Mouse (Mus musculus) midbrain, embryonic 11.5 days (tissue): Measurements from ENCODE around the gene AI597479. TPM values are rescaled to one million over a fixed set of nuclear protein-coding genes. Genes with fewer than 3 reads are reported as not detected.

Experiments used
- ATAC-seq: fragments of 200-750 bp; cut with Nextera tagmentation; 2 replicates; pipeline ENCODE4 v1.8.0; 2017; ENCODE audit warnings: moderate TSS enrichment, moderate library complexity; ENCODE audit not compliant: low FRiP score
- DNase-seq: peaks from one replicate; pipeline ENCODE4 v3.0.0; 2015; ENCODE audit warnings: low spot score; ENCODE audit errors: missing footprints
- H3K27ac ChIP-seq: fragments of 300-500 bp; sonication (generic); 2 replicates; pipeline ENCODE4 v1.5.1; 2014; ENCODE audit warnings: low read depth, low read length
- H3K27me3 ChIP-seq: fragments of 300-500 bp; sonication (generic); 2 replicates; pipeline ENCODE4 v1.6.1; 2014; ENCODE audit warnings: mild to moderate bottlenecking, low read length, moderate library complexity, mixed read lengths; ENCODE audit not compliant: control insufficient read depth, insufficient read depth
- H3K36me3 ChIP-seq: fragments of 300-500 bp; sonication (generic); 2 replicates; pipeline ENCODE4 v1.6.1; 2014; ENCODE audit warnings: mild to moderate bottlenecking, low read length, moderate library complexity, mixed read lengths; ENCODE audit not compliant: control insufficient read depth, insufficient read depth
- H3K4me1 ChIP-seq: fragments of 300-500 bp; sonication (generic); 2 replicates; pipeline ENCODE4 v1.6.1; 2014; ENCODE audit warnings: low read length; ENCODE audit not compliant: control insufficient read depth, insufficient read depth
- H3K4me2 ChIP-seq: fragments of 300-500 bp; sonication (generic); 2 replicates; pipeline ENCODE4 v1.6.1; 2014; ENCODE audit warnings: mild to moderate bottlenecking, moderate library complexity
- H3K4me3 ChIP-seq: fragments of 300-500 bp; sonication (generic); 2 replicates; pipeline ENCODE4 v1.5.1; 2014; ENCODE audit warnings: low read depth, low read length
- H3K9ac ChIP-seq: fragments of 300-500 bp; sonication (generic); 2 replicates; pipeline ENCODE4 v1.6.1; 2014; ENCODE audit warnings: low read length
- H3K9me3 ChIP-seq: fragments of 300-500 bp; sonication (generic); 2 replicates; pipeline ENCODE4 v1.6.1; 2016; ENCODE audit warnings: low read length; ENCODE audit not compliant: control insufficient read depth
- WGBS: fragments of 180-500 bp; shearing (Covaris S2); extraction: QIAGEN DNeasy Blood & Tissue Kit; methylation state at CpG from one replicate; pipeline ENCODE4 v1.1.7; 2014; 5-methylcytosine and 5-hydroxymethylcytosine counted together
- polyA plus RNA-seq: library from polyadenylated mRNA; unstranded; fragments of >200 nt; fragmentation: Nextera tagmentation; extraction: Ambion mirVana; gene quantifications from 2 replicates; pipeline ENCODE4 v1.2.1, GENCODE M21; 2014

The AI597479 gene
- polyA plus RNA-seq, result 41.7 and 48.1 TPM in 2 replicates

DNA sequence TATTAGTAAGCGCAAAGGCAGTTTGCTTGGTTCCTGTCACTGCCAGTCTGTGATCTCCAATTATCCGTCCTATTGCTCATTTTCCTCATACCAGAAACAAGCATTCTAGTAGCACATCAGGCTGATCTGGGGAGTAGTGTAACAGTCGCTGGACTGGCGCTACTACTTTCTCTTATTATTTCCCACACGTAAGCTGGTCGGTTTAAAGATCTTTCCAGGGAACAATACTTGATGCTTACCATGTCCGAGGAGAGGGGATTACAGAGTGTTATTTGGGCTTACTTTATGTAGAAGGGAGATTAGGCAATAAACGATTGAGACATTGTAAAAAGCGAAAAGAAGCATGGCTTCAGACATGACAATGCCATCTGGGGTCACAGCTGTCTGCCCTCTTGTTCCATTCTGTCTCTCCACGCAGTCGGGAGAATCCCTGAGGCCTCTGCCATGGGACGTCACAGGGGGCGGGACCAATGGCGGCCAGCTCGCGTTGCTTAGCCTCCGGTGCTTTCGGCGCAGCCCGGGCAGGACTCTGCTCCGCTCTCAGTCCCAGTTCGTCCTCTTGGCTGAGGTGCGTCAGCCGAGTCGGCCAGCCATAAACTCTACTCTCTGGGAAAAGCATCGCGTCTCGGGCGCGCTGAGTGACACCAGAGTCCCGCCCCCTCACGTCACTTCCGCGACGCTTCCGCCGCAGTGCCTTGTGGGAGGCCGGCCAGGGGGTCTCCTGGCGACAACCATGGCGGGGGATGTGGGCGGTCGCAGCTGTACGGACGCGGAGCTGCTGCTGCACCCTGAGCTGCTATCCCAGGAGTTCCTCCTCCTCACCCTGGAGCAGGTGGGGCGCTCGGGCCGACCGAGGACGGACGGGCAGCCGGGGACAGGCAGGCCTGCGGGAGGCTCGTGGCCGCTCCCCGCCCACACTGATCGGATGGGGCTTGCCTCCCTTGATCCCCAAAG is at the start of gene AI597479, which contains the start of gene Tgfbrap1:
Gene AI597479 (plus strand): TSS at position 680 of the 954 bp plus-strand sequence.
Gene Tgfbrap1 (minus strand): TSS at position 607 of the 954 bp plus-strand sequence.
- WGBS, result under 1% methylated on average over 57 of the region's 57 CpGs
- ATAC-seq (peak; percentile 97), DNase-seq (peak; percentile 100)
- Histone ChIP-seq H3K4me3 (peak within 1 kb of the TSS; percentile 90), H3K9me3 (no peaks in the 10 kb centered on the region), H3K36me3 (no peaks in the 10 kb centered on the region), H3K27ac (peak within 1 kb of the TSS; percentile 99), H3K4me2 (peak within 1 kb of the TSS; percentile 86), H3K27me3 (peaks cover 10% of the 10 kb centered on the region; the same call in 1 of the 2 replicates), H3K9ac (peak within 1 kb of the TSS; percentile 96), H3K4me1 (peaks cover 9% of the 10 kb centered on the region; the same call in 1 of the 2 replicates)

- Histone ChIP-seq H3K9me3 (no peaks in the 10 kb centered on the region), H3K4me1 (no peaks in the 10 kb centered on the region), H3K27me3 (no peaks in the 10 kb centered on the region), H3K4me3 (no peak overlapping the region), H3K4me2 (no peak overlapping the region), H3K36me3 (no peaks in the 10 kb centered on the region; the same call in 1 of the 2 replicates), H3K27ac (no peak overlapping the region), H3K9ac (no peak overlapping the region)
- no peak for DNase-seq
- 96% methylated on average over 5 of the region's 5 CpGs for WGBS
- ATAC-seq, result no peak
Observed at GRCm38 (mm10) chr1:43051903-43052302, 46.6 kb upstream of the AI597479 start.

DNA sequence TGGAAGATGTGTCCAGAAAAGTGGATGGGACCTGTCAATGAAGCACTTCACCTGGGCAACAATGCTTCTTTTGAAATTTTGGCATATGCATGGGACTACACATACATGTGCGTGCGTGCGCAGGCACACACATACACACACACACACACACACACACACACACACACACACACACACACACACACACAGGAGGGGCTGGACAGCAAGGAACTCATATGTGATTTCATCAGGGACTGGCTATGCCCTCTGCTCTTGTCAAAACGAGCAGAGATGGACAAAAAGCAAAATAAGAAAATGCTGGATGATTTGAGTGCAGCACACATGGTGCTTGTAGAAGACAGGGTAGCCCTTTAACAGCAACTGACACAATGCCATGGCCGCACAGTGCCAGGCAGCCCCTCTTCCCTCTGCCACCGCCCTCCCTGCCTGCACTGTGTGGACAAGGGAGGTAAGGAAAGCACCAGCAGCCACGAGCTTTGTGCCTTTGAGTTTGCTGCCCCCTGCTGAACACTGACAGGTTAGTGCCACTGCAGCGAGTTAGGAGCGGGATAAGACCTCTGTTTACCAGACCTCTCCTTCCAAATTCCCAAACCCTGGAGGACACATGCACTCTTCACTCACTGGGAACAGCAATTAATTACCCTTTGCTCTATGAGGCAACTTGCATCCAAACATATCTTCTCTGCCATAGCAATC is 32.7 kb upstream of the AI597479 start:
- Histone ChIP-seq H3K27me3 (no peaks in the 10 kb centered on the region), H3K9ac (no peak overlapping the region), H3K4me2 (no peak overlapping the region), H3K9me3 (no peaks in the 10 kb centered on the region), H3K4me3 (no peak overlapping the region), H3K4me1 (no peaks in the 10 kb centered on the region), H3K27ac (no peak overlapping the region), H3K36me3 (no peaks in the 10 kb centered on the region)
- 51% methylated on average over 9 of the region's 9 CpGs for WGBS
- DNase-seq (peak; percentile 95), ATAC-seq (peak; percentile 87)

GRCm38 (mm10) chr1:43066573-43066972 is 31.9 kb upstream of the AI597479 start:
- Histone ChIP-seq H3K36me3 (no peaks in the 10 kb centered on the region; the same call in 1 of the 2 replicates), H3K4me1 (no peaks in the 10 kb centered on the region), H3K9ac (no peak overlapping the region), H3K4me2 (no peak overlapping the region), H3K9me3 (no peaks in the 10 kb centered on the region), H3K27ac (no peak overlapping the region), H3K4me3 (no peak overlapping the region), H3K27me3 (no peaks in the 10 kb centered on the region)
- 86% methylated on average over 8 of the region's 8 CpGs for WGBS
- DNase-seq (no peak), ATAC-seq (no peak)

DNA sequence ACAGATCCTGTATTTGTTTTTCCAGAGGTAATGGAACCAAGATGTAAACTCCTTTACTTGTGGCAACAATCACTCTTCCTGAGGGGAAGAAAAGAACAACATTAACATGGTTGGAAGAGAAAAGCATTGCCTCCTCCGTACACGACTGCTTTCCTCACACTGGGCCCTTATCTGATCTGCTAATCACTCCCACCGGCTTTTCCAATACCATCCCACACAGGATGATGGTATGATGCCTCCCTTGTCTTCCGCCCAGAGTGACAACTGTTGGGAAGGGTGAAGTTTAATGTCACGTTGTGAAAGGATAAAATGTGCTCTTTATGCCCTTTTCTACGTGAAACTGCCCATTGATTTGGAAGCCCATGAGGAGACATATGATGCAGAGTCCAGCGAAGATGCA is 31.0 kb upstream of the AI597479 start:
- no peak overlapping the region for H3K4me2 ChIP-seq
- H3K9me3 ChIP-seq, result no peaks in the 10 kb centered on the region
- DNase-seq (no peak), ATAC-seq (no peak)
- H3K4me3 ChIP-seq, result no peak overlapping the region
- 79% methylated on average over 7 of the region's 7 CpGs for WGBS
- no peak overlapping the region for H3K9ac ChIP-seq
- H3K27ac ChIP-seq, result no peak overlapping the region
- H3K27me3 ChIP-seq, result no peaks in the 10 kb centered on the region
- no peaks in the 10 kb centered on the region; the same call in 1 of the 2 replicates for H3K36me3 ChIP-seq
- no peaks in the 10 kb centered on the region for H3K4me1 ChIP-seq

GRCm38 (mm10) chr1:43070726-43071125 is 27.8 kb upstream of the AI597479 start:
- Histone ChIP-seq H3K27ac (no peak overlapping the region), H3K4me3 (no peak overlapping the region), H3K9ac (no peak overlapping the region), H3K36me3 (peaks cover 3% of the 10 kb centered on the region), H3K9me3 (no peaks in the 10 kb centered on the region), H3K4me1 (no peaks in the 10 kb centered on the region), H3K27me3 (no peaks in the 10 kb centered on the region), H3K4me2 (no peak overlapping the region)
- 93% methylated on average over 5 of the region's 5 CpGs for WGBS
- no peak for DNase-seq
- ATAC-seq, result no peak

DNA sequence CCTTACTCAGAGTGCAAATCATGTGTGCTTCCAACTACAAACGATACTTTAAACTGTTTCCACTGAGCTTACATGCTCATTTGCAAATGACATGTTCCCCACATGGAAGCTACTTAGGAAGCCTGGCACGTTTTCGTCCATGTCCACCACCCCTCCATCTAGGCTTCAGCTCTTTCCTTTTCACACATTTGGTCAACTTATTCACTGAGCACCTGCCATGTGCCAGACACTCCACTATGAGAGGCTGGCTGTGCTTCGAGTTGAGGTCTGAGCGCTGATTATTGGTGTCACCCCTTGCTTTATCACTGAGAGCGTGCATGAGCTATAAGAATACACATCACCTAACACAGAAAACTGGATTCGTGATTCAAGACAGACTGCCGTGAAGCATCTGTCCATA is 26.5 kb upstream of the AI597479 start:
- H3K36me3 ChIP-seq, result peaks cover 3% of the 10 kb centered on the region
- no peak overlapping the region for H3K27ac ChIP-seq
- DNase-seq (no peak), ATAC-seq (no peak)
- H3K9ac ChIP-seq, result no peak overlapping the region
- WGBS, result 90% methylated on average over 8 of the region's 8 CpGs
- no peaks in the 10 kb centered on the region for H3K4me1 ChIP-seq
- no peak overlapping the region for H3K4me2 ChIP-seq
- H3K4me3 ChIP-seq, result no peak overlapping the region
- no peaks in the 10 kb centered on the region for H3K27me3 ChIP-seq
- H3K9me3 ChIP-seq, result no peaks in the 10 kb centered on the region

DNA sequence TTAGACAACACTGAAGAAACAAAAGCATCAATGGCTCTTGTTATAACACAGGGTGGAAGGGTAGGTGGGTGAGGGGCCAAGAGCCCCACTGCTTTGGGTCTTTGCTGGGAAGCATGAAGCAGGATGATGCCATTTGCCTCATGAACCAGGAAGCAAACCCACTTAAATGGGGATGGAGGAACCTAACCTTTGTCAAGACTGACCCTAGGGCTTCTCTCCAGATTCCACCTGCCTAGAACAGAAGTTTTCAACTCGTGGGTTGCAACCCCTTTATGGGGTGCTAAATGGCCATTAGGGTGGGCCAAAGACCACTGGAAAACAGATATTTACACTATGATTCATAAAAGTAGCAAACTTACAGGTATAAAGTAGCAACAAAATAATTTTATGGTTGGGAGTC is 25.9 kb upstream of the AI597479 start:
- Histone ChIP-seq H3K9ac (no peak overlapping the region), H3K4me3 (no peak overlapping the region), H3K27me3 (no peaks in the 10 kb centered on the region), H3K4me2 (no peak overlapping the region), H3K4me1 (no peaks in the 10 kb centered on the region), H3K9me3 (no peaks in the 10 kb centered on the region), H3K27ac (no peak overlapping the region), H3K36me3 (peaks cover 3% of the 10 kb centered on the region)
- DNase-seq (no peak), ATAC-seq (no peak)
- 79% methylated on average over 1 of the region's 1 CpGs for WGBS

DNA sequence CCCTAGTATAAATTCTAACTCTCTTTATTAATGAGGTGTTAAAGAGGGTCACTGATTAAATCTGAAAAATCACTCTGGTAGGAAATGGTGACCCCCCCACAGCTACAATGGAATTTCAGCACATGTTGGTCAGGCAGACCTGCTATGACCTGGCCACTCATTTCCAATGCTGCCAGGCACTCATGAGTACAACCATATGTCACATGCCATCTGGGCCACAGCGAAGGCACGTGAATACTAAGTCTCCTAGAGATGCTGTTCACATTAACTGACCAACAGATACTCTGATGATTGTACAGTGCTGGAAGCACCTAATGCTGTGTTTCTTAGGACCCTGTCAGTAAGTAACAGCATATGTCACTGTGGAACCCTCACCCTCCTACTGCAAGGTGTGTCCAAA is 23.7 kb upstream of the AI597479 start:
- Histone ChIP-seq H3K9ac (no peak overlapping the region), H3K4me3 (no peak overlapping the region), H3K4me1 (no peaks in the 10 kb centered on the region), H3K36me3 (peaks cover 3% of the 10 kb centered on the region), H3K27me3 (no peaks in the 10 kb centered on the region), H3K27ac (no peak overlapping the region), H3K9me3 (no peaks in the 10 kb centered on the region), H3K4me2 (no peak overlapping the region)
- WGBS, result 89% methylated on average over 2 of the region's 2 CpGs
- DNase-seq, result no peak
- no peak for ATAC-seq
